Mouse (Mus musculus) CH12.LX (cell line): Measurements from ENCODE around the gene Gjc2. TPM values are rescaled to one million over a fixed set of nuclear protein-coding genes. Genes with fewer than 3 reads are reported as not detected.

Experiments used
- DNase-seq: peaks from one replicate; pipeline ENCODE4 v3.0.0-alpha.2; 2013; ENCODE audit errors: extremely low read depth
- H3K27ac ChIP-seq: 2 replicates; pipeline ENCODE4 v1.5.1; 2012; ENCODE audit warnings: low read depth, mild to moderate bottlenecking, control low read depth, moderate library complexity; ENCODE audit not compliant: insufficient read depth
- H3K27me3 ChIP-seq: replicated peaks from 2 replicates; pipeline ENCODE3; 2012; ENCODE audit warnings: inconsistent platforms
- H3K36me3 ChIP-seq, 2 experiments: replicated peaks in 1 of 2; 2 replicates each; pipeline versions ENCODE3 to v1.6.1; 2012; ENCODE audit warnings: inconsistent platforms in 1 of 2, low read length in 1 of 2, mild to moderate bottlenecking in 1 of 2, mixed read lengths in 1 of 2, moderate library complexity in 1 of 2; ENCODE audit not compliant: control insufficient read depth in 1 of 2, insufficient read depth in 1 of 2
- H3K4me1 ChIP-seq, 2 experiments: 2 replicates each; pipeline ENCODE4 v1.6.1; 2012; ENCODE audit warnings: inconsistent platforms in 1 of 2, moderate library complexity in 1 of 2; ENCODE audit not compliant: insufficient read depth in 2 of 2, control insufficient read depth in 1 of 2
- H3K4me2 ChIP-seq: 2 replicates; pipeline ENCODE4 v1.6.1; 2012; ENCODE audit warnings: low read depth, mild to moderate bottlenecking, control low read depth; ENCODE audit not compliant: poor library complexity, insufficient read depth, severe bottlenecking
- H3K4me3 ChIP-seq, 3 experiments: fragments of 150-350 bp in 1 of 3; sonication (generic) in 1 of 3; replicated peaks in 1 of 3; 2 replicates each; pipeline versions ENCODE3 to v1.5.1; 2011 to 2012; ENCODE audit warnings: low read depth in 2 of 3, low read length in 2 of 3, mild to moderate bottlenecking in 2 of 3, moderate library complexity in 2 of 3, control low read depth in 1 of 3, improper control_type of control experiment in 1 of 3, inconsistent platforms in 1 of 3, mixed read lengths in 1 of 3; ENCODE audit not compliant: poor library complexity in 1 of 3
- H3K79me2 ChIP-seq: replicated peaks from 2 replicates; pipeline ENCODE4 v1.6.1; 2012; ENCODE audit warnings: mild to moderate bottlenecking, moderate library complexity; ENCODE audit not compliant: control insufficient read depth, poor library complexity, insufficient read depth, severe bottlenecking; ENCODE audit errors: extremely low read depth
- H3K9ac ChIP-seq: 2 replicates; pipeline ENCODE4 v1.6.1; 2012; ENCODE audit warnings: low read depth, mild to moderate bottlenecking, control low read depth, moderate library complexity; ENCODE audit not compliant: insufficient read depth
- H3K9me3 ChIP-seq: replicated peaks from 2 replicates; pipeline ENCODE3; 2012; ENCODE audit warnings: low read length, inconsistent platforms, mixed read lengths
- CHD2 ChIP-seq: IDR thresholded peaks from 2 replicates; pipeline ENCODE4 v1.6.1; 2011; ENCODE audit warnings: low read length, improper control_type of control experiment
- E2F4 ChIP-seq: IDR thresholded peaks from 2 replicates; pipeline ENCODE4 v1.6.1; 2011; ENCODE audit warnings: low read depth, low read length, improper control_type of control experiment; ENCODE audit not compliant: insufficient replicate concordance
- EP300 ChIP-seq: IDR thresholded peaks from 2 replicates; pipeline ENCODE4 v1.6.1; 2011; ENCODE audit warnings: low read length, improper control_type of control experiment
- HCFC1 ChIP-seq: IDR thresholded peaks from 2 replicates; pipeline ENCODE4 v1.6.1; 2012; ENCODE audit warnings: low read depth, mild to moderate bottlenecking, inconsistent platforms, low read length, improper control_type of control experiment
- JUN ChIP-seq: IDR thresholded peaks from 2 replicates; pipeline ENCODE4 v1.6.1; 2011; ENCODE audit warnings: low read depth, mild to moderate bottlenecking, low read length, improper control_type of control experiment, moderate library complexity; ENCODE audit not compliant: insufficient read depth
- JUND ChIP-seq: conservative IDR thresholded peaks from 2 replicates; pipeline ENCODE4 v1.6.1; 2011; ENCODE audit warnings: low read depth, low read length, improper control_type of control experiment
- KAT2A ChIP-seq: IDR thresholded peaks from 2 replicates; pipeline ENCODE4 v1.6.1; 2012; ENCODE audit warnings: low read length, improper control_type of control experiment, inconsistent platforms; ENCODE audit not compliant: insufficient replicate concordance
- MAFK ChIP-seq: IDR thresholded peaks from 2 replicates; pipeline ENCODE4 v1.6.1; 2011; ENCODE audit warnings: low read length, improper control_type of control experiment; ENCODE audit not compliant: insufficient replicate concordance
- MXI1 ChIP-seq: IDR thresholded peaks from 2 replicates; pipeline ENCODE4 v1.6.1; 2011; ENCODE audit warnings: mild to moderate bottlenecking, low read depth, low read length, improper control_type of control experiment
- MYC ChIP-seq: IDR thresholded peaks from 2 replicates; pipeline ENCODE4 v1.6.1; 2011; ENCODE audit warnings: low read depth, mild to moderate bottlenecking, improper control_type of control experiment, low read length
- NELFE ChIP-seq: IDR thresholded peaks from 2 replicates; pipeline ENCODE4 v1.6.1; 2011; ENCODE audit warnings: low read depth, low read length, improper control_type of control experiment
- POLR2AphosphoS2 ChIP-seq: IDR thresholded peaks from 2 replicates; pipeline ENCODE4 v1.6.1; 2011; ENCODE audit warnings: low read depth, low read length, improper control_type of control experiment
- RCOR1 ChIP-seq: conservative IDR thresholded peaks from 2 replicates; pipeline ENCODE4 v1.6.1; 2012; ENCODE audit warnings: low read depth, mild to moderate bottlenecking, inconsistent platforms, low read length, improper control_type of control experiment
- SIN3A ChIP-seq: IDR thresholded peaks from 2 replicates; pipeline ENCODE4 v1.6.1; 2012; ENCODE audit warnings: low read length, improper control_type of control experiment, inconsistent platforms
- TBP ChIP-seq: conservative IDR thresholded peaks from 2 replicates; pipeline ENCODE4 v1.6.1; 2011; ENCODE audit warnings: low read depth, low read length, improper control_type of control experiment
- TCF12 ChIP-seq: IDR thresholded peaks from 2 replicates; pipeline ENCODE4 v1.6.1; 2014; ENCODE audit warnings: low read depth, mild to moderate bottlenecking, inconsistent platforms, low read length, improper control_type of control experiment
- UBTF ChIP-seq: IDR thresholded peaks from 2 replicates; pipeline ENCODE4 v1.6.1; 2012; ENCODE audit warnings: low read depth, mild to moderate bottlenecking, inconsistent platforms, low read length, improper control_type of control experiment, moderate library complexity
- USF2 ChIP-seq: conservative IDR thresholded peaks from 2 replicates; pipeline ENCODE4 v1.6.1; 2011; ENCODE audit warnings: low read depth, low read length, improper control_type of control experiment
- ZMIZ1 ChIP-seq: IDR thresholded peaks from 2 replicates; pipeline ENCODE4 v1.6.1; 2012; ENCODE audit warnings: low read depth, mild to moderate bottlenecking, inconsistent platforms, low read length, improper control_type of control experiment
- ZNF384 ChIP-seq: IDR thresholded peaks from 2 replicates; pipeline ENCODE4 v1.6.1; 2012; ENCODE audit warnings: low read depth, low read length, improper control_type of control experiment, inconsistent platforms
- dilution Hi-C: fragments of 300-500 bp; cut with MboI; formaldehyde crosslinking; loops from 2 replicates; pipeline ENCODE4 v1.14.3; 2020; ENCODE audit warnings: low sequenced_read_pairs; ENCODE audit not compliant: extremely low pct_unique_long_range_greater_than_20kb, extremely low pct_ligation_motif_present
- in situ Hi-C: fragments of 300-500 bp; cut with MboI; formaldehyde crosslinking; loops from 3 replicates; pipeline ENCODE4 v1.14.3; 2019; ENCODE audit warnings: low sequenced_read_pairs, low pct_ligation_motif_present, low pct_unique_long_range_greater_than_20kb, mixed read lengths
- polyA plus RNA-seq: library from polyadenylated mRNA; unstranded; fragments of >175 nt; gene quantifications from 2 replicates; pipeline ENCODE4 v1.2.1, GENCODE M21; 2012; ENCODE audit warnings: low read depth; ENCODE audit not compliant: insufficient read length
- total RNA-seq, 2 experiments: library from RNA; depleted of rRNA; stranded (reverse); fragments of 300-350 nt in 1 of 2; fragments of >200 nt in 1 of 2; gene quantifications; 2 replicates each; pipeline ENCODE4 v1.2.3; 2012 to 2014

Gjc2 gene
- total and polyA plus RNA-seq, 3 experiments = 0.08 to 0.13 TPM; not detected in 1

DNA sequence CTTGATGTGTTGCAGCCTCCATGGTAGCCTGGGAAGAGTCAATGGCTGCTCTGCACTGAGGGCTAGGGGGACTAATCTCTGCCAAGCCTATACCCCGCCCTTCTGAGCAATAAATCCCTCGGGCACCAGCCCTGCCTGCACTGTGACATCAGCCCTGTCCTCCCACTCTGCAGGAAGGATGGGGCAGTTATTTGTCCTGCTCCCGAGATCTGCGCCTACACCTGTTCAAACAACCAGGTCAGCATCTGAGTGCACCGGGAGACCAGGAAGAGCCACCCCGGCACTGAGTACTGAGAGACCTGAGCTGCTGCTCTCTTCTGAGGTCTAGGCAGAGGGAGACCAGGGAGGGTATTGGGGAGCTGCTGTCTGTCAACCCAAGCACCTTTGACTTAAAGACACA lies 4.7 kb upstream of the Gjc2 start:
- in situ Hi-C loops (loop anchor here (5.0 kb wide), 1 partner anchor 85 kb away; no protein-coding TSS in a partner anchor), dilution Hi-C loops (no loop called here)
- Histone ChIP-seq H3K27ac (no peak overlapping the region), H3K9ac (no peak overlapping the region), H3K79me2 (no peaks in the 10 kb centered on the region), H3K9me3 (no peaks in the 10 kb centered on the region), H3K4me2 (no peak overlapping the region), H3K27me3 (no peaks in the 10 kb centered on the region)
- DNase-seq = no peak
- TF ChIP-seq TBP = no peak
- TF ChIP-seq UBTF = no peak
- TF ChIP-seq RCOR1 = no peak
- TF ChIP-seq NELFE = no peak
- TF ChIP-seq SIN3A = no peak
- no peak for TF ChIP-seq MAFK
- TF ChIP-seq USF2 = no peak
- TF ChIP-seq KAT2A = no peak
- no peak for TF ChIP-seq CHD2
- TF ChIP-seq MXI1 = no peak
- no peak for TF ChIP-seq E2F4
- no peak for TF ChIP-seq HCFC1
- no peak for TF ChIP-seq TCF12
- no peak for TF ChIP-seq JUN
- TF ChIP-seq MYC = no peak
- TF ChIP-seq, all 38 proteins: peak for 0
- H3K4me3 ChIP-seq = no peak overlapping the region
- H3K4me1 ChIP-seq = peaks cover 11 to 39% of the 10 kb centered on the region in 2 experiments
- peaks cover 34 to 71% of the 10 kb centered on the region in 2 experiments for H3K36me3 ChIP-seq

DNA sequence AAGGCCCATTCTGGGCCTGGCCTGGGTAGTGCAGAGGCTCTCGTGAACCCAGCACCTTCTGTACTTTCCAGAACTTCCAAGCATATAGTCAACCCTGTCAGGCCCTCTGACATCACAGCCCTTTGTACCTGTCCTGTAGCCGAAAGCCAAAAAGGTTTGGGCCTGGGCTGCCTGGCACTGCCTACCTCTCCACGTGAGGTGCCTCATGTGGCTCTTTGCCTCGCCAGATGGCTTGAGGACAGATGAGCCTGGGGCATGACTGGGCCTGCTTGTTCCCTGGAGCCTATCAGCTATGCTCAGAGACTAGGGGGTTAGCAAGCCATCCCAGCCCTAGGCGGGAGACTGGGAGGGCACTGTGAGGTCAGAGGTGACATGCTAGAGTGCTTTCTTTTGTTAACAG lies 2.5 kb upstream of the Gjc2 start:
- TF ChIP-seq MYC (no peak), POLR2AphosphoS2 (no peak), MXI1 (no peak), JUND (no peak), RCOR1 (no peak), ZMIZ1 (no peak), ZNF384 (no peak), TBP (no peak), EP300 (no peak)
- no peak overlapping the region for H3K9ac ChIP-seq
- peaks cover 11 to 38% of the 10 kb centered on the region in 2 experiments for H3K4me1 ChIP-seq
- peaks cover 34 to 85% of the 10 kb centered on the region in 2 experiments for H3K36me3 ChIP-seq
- H3K79me2 ChIP-seq = no peaks in the 10 kb centered on the region
- no peak for DNase-seq
- no peak overlapping the region for H3K27ac ChIP-seq
- no peak overlapping the region for H3K4me2 ChIP-seq
- H3K27me3 ChIP-seq = no peaks in the 10 kb centered on the region
- in situ Hi-C loops = loop anchor here (5.0 kb wide), 1 partner anchor 83 kb away; no protein-coding TSS in a partner anchor
- H3K9me3 ChIP-seq = no peaks in the 10 kb centered on the region
- no peak overlapping the region for H3K4me3 ChIP-seq
- dilution Hi-C loops = no loop called here
